Mouse (Mus musculus) lung, embryonic 16.5 days (tissue): ENCODE measurements around the gene Tep1. TPM values are rescaled to one million over a fixed set of nuclear protein-coding genes. Genes with fewer than 3 reads are reported as not detected.

Experiments
- ATAC-seq: fragments of 200-750 bp; cut with Nextera tagmentation; 2 replicates; pipeline ENCODE4 v1.8.0; 2017; ENCODE audit warnings: low read depth, mild to moderate bottlenecking, moderate library complexity
- H3K27ac ChIP-seq: fragments of 300-500 bp; sonication (generic); 2 replicates; pipeline ENCODE4 v1.5.1; 2014; ENCODE audit warnings: mild to moderate bottlenecking, control low read depth, low read length
- H3K27me3 ChIP-seq: fragments of 300-500 bp; sonication (generic); 2 replicates; pipeline ENCODE4 v1.6.1; 2014; ENCODE audit warnings: low read depth, low read length, mixed read lengths; ENCODE audit not compliant: control insufficient read depth, insufficient read depth
- H3K36me3 ChIP-seq: fragments of 300-500 bp; sonication (generic); 2 replicates; pipeline ENCODE4 v1.6.1; 2014; ENCODE audit warnings: low read length; ENCODE audit not compliant: control insufficient read depth, insufficient read depth
- H3K4me1 ChIP-seq: fragments of 300-500 bp; sonication (generic); replicated peaks from 2 replicates; pipeline ENCODE4 v1.6.1; 2014; ENCODE audit warnings: low read length, mixed read lengths; ENCODE audit not compliant: control insufficient read depth, insufficient read depth
- H3K4me2 ChIP-seq: fragments of 300-500 bp; sonication (generic); 2 replicates; pipeline ENCODE4 v1.6.1; 2014; ENCODE audit warnings: low read depth, low read length, control low read depth
- H3K4me3 ChIP-seq: fragments of 300-500 bp; sonication (generic); 2 replicates; pipeline ENCODE4 v1.5.1; 2014; ENCODE audit warnings: mild to moderate bottlenecking, low read length, control low read depth
- H3K9ac ChIP-seq: fragments of 300-500 bp; sonication (generic); 2 replicates; pipeline ENCODE4 v1.6.1; 2014; ENCODE audit warnings: low read length, control low read depth
- H3K9me3 ChIP-seq: fragments of 300-500 bp; sonication (generic); 2 replicates; pipeline ENCODE4 v1.6.1; 2016; ENCODE audit warnings: low read length; ENCODE audit not compliant: control insufficient read depth
- WGBS: fragments of 180-500 bp; shearing (Covaris S2); extraction: QIAGEN DNeasy Blood & Tissue Kit; methylation state at CpG from one replicate; pipeline ENCODE4 v1.1.7; 2014; 5-methylcytosine and 5-hydroxymethylcytosine counted together
- polyA plus RNA-seq: library from polyadenylated mRNA; unstranded; fragments of >200 nt; fragmentation: Nextera tagmentation; extraction: Ambion mirVana; gene quantifications from 2 replicates; pipeline ENCODE4 v1.2.1, GENCODE M21; 2015

Gene Tep1
- polyA plus RNA-seq, 1 experiment from 2014 or later = 6.2 TPM

DNA sequence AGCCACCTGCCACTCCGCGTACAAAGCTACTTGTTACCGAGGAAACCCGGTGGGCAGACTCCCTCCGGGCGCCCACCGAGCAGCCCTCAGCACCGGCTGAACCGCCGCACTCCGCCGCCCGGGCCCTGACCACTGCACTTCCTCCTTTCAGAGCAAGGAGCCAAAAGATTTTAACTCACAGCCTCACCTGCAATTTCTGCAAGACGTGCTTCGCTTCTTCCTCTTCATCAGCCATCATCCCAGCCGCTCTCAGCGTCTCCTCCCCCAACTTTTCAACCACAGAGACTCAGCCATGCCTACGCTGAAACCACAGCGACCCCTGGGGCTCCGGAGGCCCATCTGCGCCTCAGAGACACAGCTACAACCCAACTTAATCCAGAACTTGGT is 85.1 kb downstream of the Tep1 start, which contains the start of gene Ttc5:
TSS of gene Ttc5 (minus strand) at position 269 of the 387 bp plus-strand sequence.
- peak within 1 kb of the TSS; percentile 85 for H3K9ac ChIP-seq
- peaks cover 11% of the 10 kb centered on the region for H3K36me3 ChIP-seq
- peak; percentile 97 for ATAC-seq
- peak within 1 kb of the TSS; percentile 78 for H3K4me2 ChIP-seq
- H3K27me3 ChIP-seq = no peaks in the 10 kb centered on the region
- H3K4me3 ChIP-seq = peak within 1 kb of the TSS; percentile 94
- H3K9me3 ChIP-seq = no peaks in the 10 kb centered on the region
- H3K4me1 ChIP-seq = peaks cover 6% of the 10 kb centered on the region
- WGBS = under 1% methylated on average over 21 of the region's 21 CpGs
- peak within 1 kb of the TSS; percentile 27; the same call in 1 of the 2 replicates for H3K27ac ChIP-seq

DNA sequence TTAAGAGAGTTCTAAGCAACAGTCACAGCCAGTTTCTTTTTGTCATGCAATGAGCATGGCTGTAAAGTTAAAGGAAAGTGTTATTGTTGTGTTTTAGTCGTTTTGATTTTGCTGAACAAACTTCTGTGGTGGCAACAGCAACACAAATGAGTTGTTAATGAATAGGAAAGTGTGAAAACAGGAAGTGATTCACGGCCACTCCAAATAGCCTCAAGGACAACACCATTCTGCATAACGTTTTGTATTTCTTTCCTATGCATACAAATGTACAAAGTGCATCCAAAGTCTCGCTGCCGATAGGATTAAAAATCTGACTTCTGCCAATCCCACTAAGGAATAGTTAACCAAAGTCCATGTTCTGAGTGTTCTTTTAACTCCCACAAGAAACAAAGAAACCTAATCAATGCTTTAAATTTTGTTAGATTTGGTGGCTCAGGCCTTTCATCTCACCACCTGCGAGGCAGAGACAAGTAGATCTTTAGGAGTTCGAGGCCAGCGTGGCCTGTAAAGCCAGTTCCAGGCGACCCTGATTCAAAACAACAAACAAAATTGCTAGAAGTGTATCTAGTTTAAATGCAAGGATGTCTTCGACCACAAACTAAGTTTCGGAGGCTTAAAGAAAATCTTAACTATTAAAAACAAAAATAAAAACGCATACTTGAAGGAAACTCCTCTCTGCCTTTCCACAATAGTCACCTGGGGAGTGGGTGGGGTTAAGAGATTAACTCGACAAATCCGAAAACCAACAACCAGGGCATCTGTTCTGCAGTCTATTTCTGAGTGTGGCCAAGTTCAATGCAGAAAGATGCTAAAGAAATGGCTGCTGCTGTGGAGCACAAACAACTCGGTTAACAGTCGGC is 85.7 kb downstream of the Tep1 start:
- Histone ChIP-seq H3K9me3 (no peaks in the 10 kb centered on the region), H3K4me1 (peaks cover 6% of the 10 kb centered on the region), H3K4me2 (peak overlapping the region; percentile 78), H3K9ac (peak overlapping the region; percentile 85), H3K36me3 (peaks cover 12% of the 10 kb centered on the region), H3K27ac (peak overlapping the region; percentile 27; the same call in 1 of the 2 replicates), H3K4me3 (peak overlapping the region; percentile 94), H3K27me3 (no peaks in the 10 kb centered on the region)
- no peak for ATAC-seq
- WGBS = 21% methylated on average over 16 of the region's 16 CpGs

DNA sequence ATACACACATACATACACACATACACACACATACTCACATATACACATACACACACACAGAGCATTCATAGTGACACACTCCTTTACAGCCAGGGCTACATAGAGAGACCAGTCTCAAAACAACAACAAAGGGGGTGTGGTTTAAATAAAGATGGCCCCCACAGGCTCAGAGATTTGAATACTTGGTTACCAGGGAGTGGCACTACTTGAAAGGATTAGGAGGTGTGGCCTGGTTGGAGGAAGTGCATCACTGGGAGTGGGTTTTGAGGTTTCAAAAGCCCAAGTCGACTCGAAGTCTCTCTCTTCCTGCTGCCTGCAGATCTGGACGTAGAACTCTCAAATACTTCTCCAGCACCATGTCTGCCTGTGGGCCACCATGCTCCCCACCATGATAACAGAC is 88.2 kb downstream of the Tep1 start:
- Histone ChIP-seq H3K4me2 (no peak overlapping the region), H3K9ac (no peak overlapping the region), H3K4me1 (peaks cover 6% of the 10 kb centered on the region), H3K9me3 (no peaks in the 10 kb centered on the region), H3K36me3 (peaks cover 14% of the 10 kb centered on the region), H3K27me3 (no peaks in the 10 kb centered on the region), H3K4me3 (no peak overlapping the region), H3K27ac (no peak overlapping the region)
- no peak for ATAC-seq
- whole genome bisulfite sequencing = 85% methylated on average over 3 of the region's 3 CpGs

Other genes with a start within 250 kb of the Tep1 start
- gene Olfr745, start 231.2 kb downstream of the Tep1 start, polyA plus RNA-seq = not detected in 2 replicates
- not detected in 2 replicates for gene Olfr746, start 223.5 kb downstream of the Tep1 start, polyA plus RNA-seq
- gene Olfr747, start 177.4 kb downstream of the Tep1 start, polyA plus RNA-seq = not detected in 2 replicates
- gene Olfr748, start 163.2 kb downstream of the Tep1 start, polyA plus RNA-seq = not detected in 2 replicates
- gene Olfr749, start 125.5 kb downstream of the Tep1 start, polyA plus RNA-seq = not detected in 2 replicates
- gene Ttc5, start 85.0 kb downstream of the Tep1 start, polyA plus RNA-seq = 68.6 and 71.7 TPM in 2 replicates
- gene Ccnb1ip1, start 62.8 kb downstream of the Tep1 start, polyA plus RNA-seq = not detected in 2 replicates
- gene Parp2, start 62.7 kb downstream of the Tep1 start, polyA plus RNA-seq = 62.5 and 64.7 TPM in 2 replicates
- 0.59 TPM in 2 replicates for gene Klhl33, start 26.9 kb upstream of the Tep1 start, polyA plus RNA-seq
- gene Osgep, start 54.3 kb upstream of the Tep1 start, polyA plus RNA-seq = 153 and 171 TPM in 2 replicates
- gene Apex1, start 54.4 kb upstream of the Tep1 start, polyA plus RNA-seq = 171 and 177 TPM in 2 replicates
- gene Pip4p1, start 60.3 kb upstream of the Tep1 start, polyA plus RNA-seq = 47.1 and 48.4 TPM in 2 replicates
- gene Pnp, start 60.5 kb upstream of the Tep1 start, polyA plus RNA-seq = 68.8 and 73.1 TPM in 2 replicates
- not detected in 2 replicates for gene Gm49342, start 74.0 kb upstream of the Tep1 start, polyA plus RNA-seq
- gene Pnp2, start 85.4 kb upstream of the Tep1 start, polyA plus RNA-seq = 0.46 and 0.88 TPM in 2 replicates
- gene Rnase10, start 137.2 kb upstream of the Tep1 start, polyA plus RNA-seq = 0.26 and 0.31 TPM in 2 replicates
- not detected in 2 replicates for gene Rnase9, start 171.3 kb upstream of the Tep1 start, polyA plus RNA-seq
- gene Rnase11, start 179.6 kb upstream of the Tep1 start, polyA plus RNA-seq = not detected in 2 replicates
- 0.34 TPM in 1 of 2 replicates, not detected in the other for gene Rnase12, start 187.1 kb upstream of the Tep1 start, polyA plus RNA-seq
- gene Olfr750, start 203.9 kb upstream of the Tep1 start, polyA plus RNA-seq = not detected in 2 replicates
- 42.2 and 50.8 TPM in 2 replicates for gene Rnase4, start 220.5 kb upstream of the Tep1 start, polyA plus RNA-seq
- 6.3 and 8.7 TPM in 2 replicates for gene Ang, start 220.6 kb upstream of the Tep1 start, polyA plus RNA-seq
- gene Eddm3b, start 243.9 kb upstream of the Tep1 start, polyA plus RNA-seq = not detected in 2 replicates